Mouse (Mus musculus) heart, adult 2 months (tissue): ENCODE measurements at regions not wholly inside any gene's neighbourhood (a gene's known extent, or its start where the extent isn't known, plus 50 kb on each side); places are given as distances from the start of the nearest gene placed in this dataset.
A peak's percentile ranks its signal among the peaks of the same experiment; 100 is the strongest.

Experiments used
- DNase-seq, 2 experiments: peaks; one replicate each; pipeline ENCODE4 v3.0.0; 2021
- H3K27ac ChIP-seq: fragments of 200-600 bp; 2 replicates; pipeline ENCODE4 v1.8.1; 2022
- H3K27me3 ChIP-seq: fragments of 200-500 bp; 2 replicates; pipeline ENCODE4 v1.6.1; 2012; ENCODE audit warnings: mild to moderate bottlenecking, low read length, inconsistent platforms, mixed read lengths; ENCODE audit not compliant: control insufficient read depth, insufficient read depth
- H3K36me3 ChIP-seq: fragments of 200-500 bp; 2 replicates; pipeline ENCODE4 v1.6.1; 2012; ENCODE audit warnings: low read length, inconsistent platforms; ENCODE audit not compliant: control insufficient read depth, insufficient read depth
- H3K4me1 ChIP-seq: fragments of 200-500 bp; 2 replicates; pipeline ENCODE4 v1.6.1; 2011; ENCODE audit warnings: low read length; ENCODE audit not compliant: control insufficient read depth, insufficient read depth
- H3K4me3 ChIP-seq: fragments of 200-600 bp; 2 replicates; pipeline ENCODE4 v1.8.1; 2022
- H3K79me2 ChIP-seq: fragments of 200-500 bp; replicated peaks from 2 replicates; pipeline ENCODE4 v1.6.1; 2012; ENCODE audit warnings: mild to moderate bottlenecking, inconsistent platforms, low read length, moderate library complexity, mixed read lengths; ENCODE audit not compliant: control insufficient read depth, insufficient read depth
- H3K9ac ChIP-seq: fragments of 200-500 bp; 2 replicates; pipeline ENCODE4 v1.6.1; 2012; ENCODE audit warnings: low read depth, mild to moderate bottlenecking, control low read depth, inconsistent platforms, low read length, mixed read lengths
- CTCF ChIP-seq: fragments of 200-600 bp; IDR thresholded peaks from 2 replicates; pipeline ENCODE4 v1.8.1; 2022; ENCODE audit warnings: antibody characterized with exemption, mild to moderate bottlenecking, moderate library complexity
- EP300 ChIP-seq: fragments of 200-500 bp; IDR thresholded peaks from 2 replicates; pipeline ENCODE4 v1.6.1; 2011; ENCODE audit warnings: low read depth, low read length, control low read depth; ENCODE audit not compliant: insufficient read depth
- POLR2A ChIP-seq: fragments of 200-500 bp; IDR thresholded peaks from 2 replicates; pipeline ENCODE4 v1.6.1; 2011; ENCODE audit warnings: mild to moderate bottlenecking, low read depth, low read length, control low read depth; ENCODE audit not compliant: insufficient read depth
- WGBS: fragments of 180-500 bp; shearing (Covaris S2); methylation state at CpG from one replicate; pipeline ENCODE4 v1.1.7; 2018; 5-methylcytosine and 5-hydroxymethylcytosine counted together
- intact Hi-C: fragments of 180-260 bp; cut with DNase I; formaldehyde crosslinking; loops from one replicate; pipeline ENCODE4 v1.15.1; 2025

DNA sequence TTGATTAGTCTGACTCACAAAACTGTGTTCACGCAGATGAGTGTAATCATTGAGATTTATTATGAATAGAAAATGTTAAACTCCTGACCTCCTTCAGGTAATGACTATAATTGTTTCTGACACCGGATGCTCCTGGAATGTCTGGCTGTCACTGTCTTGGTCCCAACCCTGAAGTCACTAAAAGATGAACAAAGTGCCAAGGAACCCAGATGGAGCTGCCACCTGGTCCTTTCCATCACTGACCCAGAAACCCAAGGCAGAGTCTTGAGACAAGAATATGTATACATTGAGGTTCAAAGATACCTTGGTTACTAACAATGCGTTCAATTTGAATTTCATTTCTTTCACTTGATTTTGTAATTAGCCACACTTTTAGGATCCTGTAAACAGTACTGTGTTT is 142.0 kb downstream of the Kcnk1 start:
- intact Hi-C loops = no loop called here
- no peak for DNase-seq
- no peaks in the 10 kb centered on the region for H3K36me3 ChIP-seq
- no peak overlapping the region for H3K27ac ChIP-seq
- no peak overlapping the region for H3K9ac ChIP-seq
- 91% methylated on average over 3 of the region's 3 CpGs for WGBS
- no peaks in the 10 kb centered on the region; the same call in 1 of the 2 replicates for H3K4me1 ChIP-seq
- H3K4me3 ChIP-seq = no peak overlapping the region
- TF ChIP-seq EP300 = no peak
- no peak for TF ChIP-seq CTCF
- no peak for TF ChIP-seq POLR2A
- H3K79me2 ChIP-seq = no peaks in the 10 kb centered on the region; the same call in 1 of the 2 replicates
- H3K27me3 ChIP-seq = peaks cover 8% of the 10 kb centered on the region

GRCm38 (mm10) chr8:126137452-126137851 is 142.5 kb downstream of the Kcnk1 start:
- Histone ChIP-seq H3K4me3 (no peak overlapping the region), H3K4me1 (no peaks in the 10 kb centered on the region; the same call in 1 of the 2 replicates), H3K27ac (no peak overlapping the region), H3K79me2 (no peaks in the 10 kb centered on the region; the same call in 1 of the 2 replicates), H3K36me3 (no peaks in the 10 kb centered on the region), H3K9ac (no peak overlapping the region), H3K27me3 (peaks cover 8% of the 10 kb centered on the region)
- no peak for DNase-seq
- intact Hi-C loops = no loop called here
- 55% methylated on average over 4 of the region's 4 CpGs for WGBS
- TF ChIP-seq POLR2A (no peak), CTCF (no peak), EP300 (no peak)

GRCm38 (mm10) chr8:126138645-126139545 is 143.9 kb downstream of the Kcnk1 start:
- intact Hi-C loops = no loop called here
- peaks cover 8% of the 10 kb centered on the region for H3K27me3 ChIP-seq
- TF ChIP-seq CTCF = no peak
- no peak for TF ChIP-seq EP300
- no peak for TF ChIP-seq POLR2A
- peak; percentile 21 to 28 for DNase-seq
- no peaks in the 10 kb centered on the region for H3K79me2 ChIP-seq
- 2% methylated on average over 95 of the region's 95 CpGs for WGBS
- H3K9ac ChIP-seq = 0 out of 2 replicates have a peak overlapping the region, but pooled peaks have one; percentile 7
- no peaks in the 10 kb centered on the region for H3K36me3 ChIP-seq
- no peaks in the 10 kb centered on the region; the same call in 1 of the 2 replicates for H3K4me1 ChIP-seq
- peak overlapping the region; percentile 29; the same call in 1 of the 2 replicates for H3K4me3 ChIP-seq
- no peak overlapping the region for H3K27ac ChIP-seq

GRCm38 (mm10) chr8:126139546-126139870 is 144.5 kb downstream of the Kcnk1 start:
- no peak overlapping the region for H3K9ac ChIP-seq

DNA sequence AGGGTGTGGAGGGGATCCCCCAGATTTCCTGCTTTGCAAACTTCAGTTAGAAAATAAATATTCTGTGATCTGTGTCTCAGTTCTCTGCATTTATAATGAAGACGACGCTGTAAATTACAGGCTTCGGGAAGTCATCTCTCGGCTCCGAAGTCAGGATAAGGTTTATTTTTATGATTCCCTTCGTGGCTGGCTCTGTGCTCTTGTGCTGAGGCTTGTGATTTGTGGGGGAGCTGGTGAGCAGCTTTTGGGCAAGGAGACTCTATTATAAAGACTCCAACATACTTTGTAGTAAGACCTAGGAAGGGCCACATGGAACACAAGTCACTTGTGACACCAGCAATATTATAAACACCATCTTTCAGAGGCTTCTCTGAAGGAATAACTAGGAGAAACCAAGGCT is 146.0 kb downstream of the Kcnk1 start:
- H3K4me3 ChIP-seq = no peak overlapping the region
- peaks cover 8% of the 10 kb centered on the region for H3K27me3 ChIP-seq
- TF ChIP-seq POLR2A (no peak), EP300 (no peak), CTCF (no peak)
- H3K36me3 ChIP-seq = no peaks in the 10 kb centered on the region
- no peak overlapping the region for H3K27ac ChIP-seq
- no peaks in the 10 kb centered on the region for H3K79me2 ChIP-seq
- WGBS = 83% methylated on average over 6 of the region's 6 CpGs
- H3K9ac ChIP-seq = no peak overlapping the region
- DNase-seq = no peak
- H3K4me1 ChIP-seq = no peaks in the 10 kb centered on the region; the same call in 1 of the 2 replicates
- intact Hi-C loops = no loop called here

More at GRCm38 (mm10) chr8:126139546-126139870, 144.5 kb downstream of the Kcnk1 start:
- H3K36me3 ChIP-seq = no peaks in the 10 kb centered on the region
- no peaks in the 10 kb centered on the region; the same call in 1 of the 2 replicates for H3K4me1 ChIP-seq
- no peaks in the 10 kb centered on the region for H3K79me2 ChIP-seq
- no peak overlapping the region for H3K27ac ChIP-seq
- H3K27me3 ChIP-seq = peaks cover 8% of the 10 kb centered on the region
- intact Hi-C loops = no loop called here
- WGBS = 25% methylated on average over 11 of the region's 11 CpGs
- DNase-seq = no peak
- no peak overlapping the region for H3K4me3 ChIP-seq
- TF ChIP-seq EP300 = no peak
- TF ChIP-seq POLR2A = no peak
- no peak for TF ChIP-seq CTCF

GRCm38 (mm10) chr8:126151527-126151926 is 146.8 kb upstream of the Slc35f3 start:
- no peak for DNase-seq
- H3K9ac ChIP-seq = no peak overlapping the region
- intact Hi-C loops = no loop called here
- 69% methylated on average over 4 of the region's 4 CpGs for whole genome bisulfite sequencing
- no peak overlapping the region for H3K4me3 ChIP-seq
- no peak overlapping the region for H3K27ac ChIP-seq
- no peak for TF ChIP-seq POLR2A
- no peak for TF ChIP-seq CTCF
- no peak for TF ChIP-seq EP300
- no peaks in the 10 kb centered on the region for H3K36me3 ChIP-seq
- no peaks in the 10 kb centered on the region for H3K27me3 ChIP-seq
- no peaks in the 10 kb centered on the region for H3K79me2 ChIP-seq
- H3K4me1 ChIP-seq = no peaks in the 10 kb centered on the region
